Mouse (Mus musculus) adrenal gland, adult 18-20 months (tissue): Measurements from ENCODE around the gene Fat3. TPM values are rescaled to one million over a fixed set of nuclear protein-coding genes. Genes with fewer than 3 reads are reported as not detected.

ENCODE experiments used
- DNase-seq, 2 experiments: peaks; one replicate each; pipeline ENCODE4 v3.0.0; 2021 to 2022; ENCODE audit warnings: low spot score in 2 of 2
- total RNA-seq, 2 experiments: library from RNA; stranded (reverse); gene quantifications; 1 replicate in 1 of 2; 2 replicates in 1 of 2; pipeline ENCODE4 v1.2.3; 2021

Gene Fat3
- total RNA-seq, 2 experiments from 2014 or later = 1.9 to 2.1 TPM

DNA sequence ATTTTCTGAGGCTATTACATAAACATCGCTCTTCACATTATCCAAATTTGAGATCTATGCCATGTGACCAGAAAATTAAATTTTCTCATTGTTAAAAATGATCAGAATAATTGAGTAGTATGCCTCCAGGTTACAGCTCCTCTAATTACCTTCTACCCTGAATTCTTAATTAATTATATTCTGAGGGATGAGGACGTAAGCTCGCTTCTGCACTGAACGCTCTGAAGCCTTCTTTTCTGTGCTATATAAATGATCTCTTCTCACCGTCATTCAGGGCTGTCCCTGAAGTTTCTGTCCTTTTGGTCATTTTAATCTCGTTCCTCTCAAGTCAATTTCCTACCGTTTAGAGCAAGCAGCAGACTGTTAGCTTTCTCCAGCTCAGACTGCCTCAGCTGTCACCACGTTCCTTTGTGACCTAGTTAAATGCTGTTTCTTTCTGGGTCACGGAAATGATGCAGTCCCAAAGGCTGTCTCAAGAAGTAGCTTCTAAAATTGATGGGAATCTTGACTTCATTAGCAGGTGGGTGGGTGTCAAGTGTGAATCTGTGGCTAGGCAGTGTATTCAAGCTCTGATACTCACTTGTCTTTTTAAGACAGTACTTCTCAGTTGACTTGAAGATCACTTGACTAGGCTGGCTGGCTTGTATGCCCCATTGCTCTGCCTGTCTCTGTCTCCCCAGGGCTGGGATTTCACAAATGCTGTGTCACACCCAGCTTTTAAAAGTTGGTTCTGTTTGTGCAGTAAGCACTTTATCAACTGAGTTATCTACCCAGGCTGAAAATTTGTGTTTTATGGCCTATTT, 596.9 kb downstream of the Fat3 start:
- DNase-seq = no peak

DNA sequence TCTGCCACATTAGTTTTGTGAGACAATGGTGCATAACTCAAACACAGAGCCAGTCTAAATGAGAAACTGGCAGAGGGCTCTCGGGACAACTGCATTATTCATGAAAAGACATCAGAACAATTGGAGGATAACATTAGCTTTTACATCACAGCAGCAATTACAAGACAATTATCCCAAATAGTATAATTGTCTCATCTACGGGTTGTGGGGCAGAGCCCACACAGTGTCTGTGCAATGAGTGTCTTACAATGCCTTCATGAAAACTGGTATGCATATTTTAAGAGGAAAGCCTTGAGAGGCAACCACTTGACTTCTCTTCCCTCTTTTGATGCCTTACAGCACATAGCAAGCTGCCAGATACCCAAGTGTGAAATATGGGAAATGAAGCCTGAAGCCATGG, 603.0 kb downstream of the Fat3 start:
- no peak for DNase-seq

DNA sequence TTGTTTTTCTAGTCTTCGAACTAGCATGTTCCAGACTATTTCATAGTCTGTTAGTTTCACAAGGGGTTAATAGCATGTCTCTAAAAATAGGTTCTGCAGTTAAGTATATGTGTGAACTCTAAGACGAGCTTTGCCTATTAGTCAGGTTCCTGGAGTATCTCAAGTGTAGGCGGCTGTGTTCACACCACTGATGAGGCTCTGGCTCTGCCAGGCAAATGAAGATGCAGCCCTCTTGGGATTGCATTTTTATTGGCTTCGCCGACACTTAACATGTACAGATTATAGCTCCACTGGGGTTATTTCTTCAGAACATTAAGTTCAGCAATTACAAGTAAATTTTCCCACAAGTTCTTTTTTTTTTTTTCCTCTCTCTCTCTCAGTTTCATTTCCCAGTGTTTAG, 614.3 kb downstream of the Fat3 start:
- no peak for DNase-seq

DNA sequence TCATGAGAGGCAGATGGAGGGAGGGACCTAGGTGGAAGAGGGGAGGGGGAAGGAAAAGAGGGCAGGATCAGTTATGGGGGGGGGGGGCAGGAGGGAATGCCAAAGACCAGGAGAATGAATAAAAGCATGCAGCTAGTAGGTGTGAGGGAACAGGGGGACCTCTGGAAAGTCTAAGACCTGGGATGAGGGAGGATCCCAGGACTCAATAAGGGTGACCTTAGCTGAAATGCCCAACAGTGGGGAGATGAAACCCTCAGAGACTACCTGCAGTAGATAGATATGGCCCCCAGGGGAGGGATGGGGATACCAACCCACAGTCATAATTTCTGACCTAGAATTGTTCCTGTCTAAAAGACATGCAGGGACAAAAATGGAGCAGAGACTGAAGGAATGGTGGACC, 620.3 kb downstream of the Fat3 start:
- DNase-seq = no peak

DNA sequence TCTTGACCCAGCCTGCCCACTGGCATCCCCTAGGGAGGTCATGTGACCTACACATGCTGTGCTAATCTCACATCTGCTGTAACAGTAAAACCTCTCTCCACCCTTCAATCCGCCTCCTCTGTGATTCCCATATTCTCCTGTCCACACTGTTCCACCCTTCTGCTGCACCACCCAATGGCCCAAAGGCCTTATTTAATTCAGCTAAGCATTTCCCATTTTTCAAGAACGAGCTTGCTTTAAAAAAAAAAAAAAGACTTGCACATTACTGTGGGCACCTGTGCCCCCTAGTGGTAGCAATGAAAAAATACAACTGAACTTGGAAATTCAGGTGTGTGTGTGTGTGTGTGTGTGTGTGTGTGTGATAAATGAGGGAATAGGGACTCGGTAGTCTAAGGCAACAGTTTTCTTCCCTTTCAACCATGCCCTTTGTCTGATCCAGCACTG, 620.9 kb downstream of the Fat3 start:
- DNase-seq = no peak

DNA sequence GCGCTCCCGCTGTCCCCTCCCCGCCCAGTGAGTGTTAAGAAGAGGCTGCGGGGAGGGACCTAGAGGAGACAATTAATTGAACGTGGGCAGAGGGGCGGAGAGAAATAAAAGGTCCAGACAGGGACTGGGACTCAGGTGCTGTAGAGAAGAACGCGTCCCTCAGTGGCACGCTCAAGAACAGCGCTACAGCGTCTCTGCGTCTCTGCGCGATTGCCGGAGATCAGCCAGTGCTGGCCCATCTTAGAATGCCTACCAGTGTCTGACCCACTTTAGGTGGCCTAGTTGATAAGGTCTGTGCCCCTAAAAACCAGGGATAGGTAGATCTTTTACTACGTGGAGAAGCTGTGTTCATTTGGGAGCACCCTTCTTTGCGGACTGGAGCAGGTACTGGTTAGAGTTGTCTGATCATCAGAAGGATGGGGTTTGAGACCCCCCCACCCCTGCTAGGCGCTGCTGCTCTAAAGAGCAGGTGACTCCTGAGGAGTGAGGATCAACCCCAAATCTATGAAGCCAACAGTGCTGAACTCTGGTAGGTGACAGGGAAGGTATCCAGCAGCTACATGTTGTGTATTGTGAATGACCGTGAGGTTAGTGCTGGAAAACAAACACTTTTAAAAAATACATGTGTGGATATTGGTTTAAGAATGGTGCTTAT, 626.5 kb downstream of the Fat3 start, which contains the start of gene Mtnr1b:
Gene Mtnr1b (minus strand): TSS at position 51 of the 655 bp plus-strand sequence.
- DNase-seq = no peak

DNA sequence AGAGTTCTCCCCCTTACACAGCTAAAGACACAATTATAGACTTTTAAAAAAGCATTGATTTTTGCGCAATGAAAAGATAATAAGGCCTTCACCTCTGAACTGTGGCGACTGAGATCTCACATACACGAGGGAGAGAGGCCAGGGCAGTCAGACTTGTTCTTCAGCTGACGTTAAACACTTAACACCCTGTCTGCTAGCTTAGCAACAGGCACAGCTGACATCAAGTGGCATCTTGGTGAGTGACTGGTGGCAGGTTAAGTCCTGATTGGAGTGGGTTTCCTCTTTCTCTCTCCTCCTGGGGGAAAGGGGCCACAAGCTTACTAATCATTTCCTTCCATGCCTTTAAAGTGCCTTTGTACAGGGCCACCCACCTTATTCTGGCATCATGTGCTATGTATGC, 631.1 kb downstream of the Fat3 start:
- no peak for DNase-seq

DNA sequence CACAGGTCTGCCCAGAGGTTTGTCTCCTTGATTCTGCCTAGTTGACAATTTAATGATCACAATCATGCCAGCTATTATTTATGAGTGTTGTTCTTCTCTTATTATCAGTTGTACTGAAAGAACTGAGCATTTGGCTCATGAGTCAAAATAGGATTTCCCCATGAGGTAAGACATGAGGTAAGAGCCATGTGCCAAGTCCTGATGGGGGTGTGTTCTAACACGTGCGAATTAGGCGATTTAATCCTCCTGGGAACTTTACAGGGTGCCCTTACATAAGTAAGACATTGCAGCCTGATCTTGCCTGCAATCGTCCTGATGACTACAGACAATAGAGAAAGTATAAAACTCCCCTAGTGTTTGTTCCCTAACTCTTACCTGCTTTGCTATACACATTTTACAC, 631.6 kb downstream of the Fat3 start:
- DNase-seq = no peak

DNA sequence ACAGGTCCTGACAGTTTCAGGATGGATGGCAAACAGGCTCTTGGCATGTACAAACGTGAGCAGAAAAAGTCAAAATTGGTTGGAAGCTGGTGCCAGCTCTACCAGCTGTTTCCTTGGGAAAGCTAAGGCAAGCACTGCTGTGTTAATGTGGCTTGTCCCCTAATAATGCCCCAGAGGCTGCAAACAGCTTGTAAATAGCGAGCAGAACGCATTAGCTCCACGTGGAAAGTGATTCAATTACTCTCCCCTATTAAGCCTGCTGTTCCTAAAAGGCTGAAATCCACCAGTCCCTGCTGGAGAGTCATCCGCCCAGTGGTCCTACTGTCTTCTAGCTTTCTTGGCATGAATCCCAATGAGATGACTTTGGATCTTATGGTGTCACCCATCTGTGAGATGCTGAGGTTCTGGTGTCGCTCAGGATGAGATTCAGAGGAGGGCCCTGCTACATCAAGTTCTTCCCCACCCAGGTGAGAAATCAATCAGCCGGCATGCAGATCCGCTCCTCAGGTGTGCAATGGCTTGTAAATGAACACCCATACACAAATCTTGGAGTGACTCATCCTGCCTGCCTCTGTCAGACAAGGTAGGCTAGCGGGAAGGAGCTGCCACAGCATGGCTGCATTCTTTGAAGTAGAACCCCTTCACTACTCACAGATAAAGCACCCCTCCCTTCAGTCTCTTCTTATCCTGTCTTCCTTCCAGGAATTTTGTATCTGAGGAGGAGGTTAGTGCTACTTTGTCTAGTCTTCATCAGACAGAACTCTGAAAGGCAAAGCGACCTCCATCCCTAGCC, 634.6 kb downstream of the Fat3 start:
- no peak for DNase-seq

DNA sequence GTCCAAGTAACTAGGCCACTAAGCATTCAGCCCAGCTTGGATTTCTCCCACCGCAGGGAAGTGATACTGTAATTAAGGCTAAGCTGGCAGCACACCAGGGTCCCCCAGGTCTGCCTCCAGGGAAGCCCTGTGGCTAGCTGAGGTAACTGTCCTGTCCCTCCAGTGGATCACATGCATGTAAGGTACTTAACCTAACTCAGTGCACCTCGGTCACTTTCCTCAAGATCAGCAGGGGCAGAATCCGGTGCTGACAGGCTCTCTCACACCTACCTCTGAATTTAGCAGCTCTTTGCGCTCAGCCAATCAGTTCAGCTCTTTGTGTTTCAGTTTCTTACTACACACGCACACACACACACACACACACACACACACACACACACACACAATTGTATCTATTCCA, 639.7 kb downstream of the Fat3 start:
- no peak for DNase-seq
